Mouse (Mus musculus): ENCODE results near the gene Vamp5. TPM values are rescaled to one million over a fixed set of nuclear protein-coding genes. Genes with fewer than 3 reads are reported as not detected.

Gene Vamp5
- total and polyA plus RNA-seq, 3 experiments: 0.50 to 2.5 (median 0.90) TPM

GRCm38 (mm10) chr6:72323786-72324508 is 56.3 kb downstream of the Vamp5 start (continued):
- TF ChIP-seq MXI1 (IDR thresholded peaks at IDR 0.05; ENCODE audit: low read depth, low read length): no peak

GRCm38 (mm10) chr6:72322936-72323335 is 57.3 kb downstream of the Vamp5 start:
- no peak overlapping the region for H3K9ac ChIP-seq (ENCODE audit: insufficient read depth, low read depth)
- H3K27me3 ChIP-seq (replicated peaks): no peaks in the 10 kb centered on the region
- no peaks in the 10 kb centered on the region for H3K4me1 ChIP-seq (ENCODE audit: control insufficient read depth in 1 of 2, insufficient read depth in 2 of 2)
- no peak overlapping the region for H3K4me3 ChIP-seq (replicated peaks in 1 of 3; ENCODE audit: low read depth in 2 of 3, low read length in 2 of 3, poor library complexity in 1 of 3)
- TF ChIP-seq ELF1 (IDR thresholded peaks at IDR 0.05; ENCODE audit: low read depth, low read length): no peak
- TF ChIP-seq MAX (IDR thresholded peaks at IDR 0.05; ENCODE audit: low read length): no peak
- TF ChIP-seq CHD2 (IDR thresholded peaks at IDR 0.05; ENCODE audit: low read length): no peak
- no peak for TF ChIP-seq JUN (IDR thresholded peaks at IDR 0.05; ENCODE audit: insufficient read depth, low read depth, low read length)
- TF ChIP-seq ZC3H11A (IDR thresholded peaks at IDR 0.05; ENCODE audit: low read depth, low read length): no peak
- TF ChIP-seq TCF12 (IDR thresholded peaks at IDR 0.05; ENCODE audit: low read depth, low read length): no peak
- no peak for TF ChIP-seq TBP (conservative IDR thresholded peaks at IDR 0.05; ENCODE audit: low read depth, low read length)
- TF ChIP-seq IRF4 (IDR thresholded peaks at IDR 0.05; ENCODE audit: low read depth, low read length): no peak
- TF ChIP-seq MAZ (IDR thresholded peaks at IDR 0.05; ENCODE audit: low read depth, low read length): no peak
- no peak for TF ChIP-seq ZMIZ1 (IDR thresholded peaks at IDR 0.05; ENCODE audit: low read depth, low read length)
- no peak for TF ChIP-seq ZKSCAN1 (IDR thresholded peaks at IDR 0.05; ENCODE audit: borderline replicate concordance, low read depth, low read length)
- TF ChIP-seq NELFE (IDR thresholded peaks at IDR 0.05; ENCODE audit: low read depth, low read length): no peak
- no peak for TF ChIP-seq EP300 (IDR thresholded peaks at IDR 0.05; ENCODE audit: low read length)
- TF ChIP-seq RCOR1 (conservative IDR thresholded peaks at IDR 0.05; ENCODE audit: low read depth, low read length): no peak
- TF ChIP-seq POLR2A (IDR thresholded peaks at IDR 0.05; ENCODE audit: low read depth, low read length): no peak
- H3K9me3 ChIP-seq (replicated peaks; ENCODE audit: low read length): no peaks in the 10 kb centered on the region
- in situ Hi-C loops (cut with MboI; ENCODE audit: low pct_ligation_motif_present, low pct_unique_long_range_greater_than_20kb, low sequenced_read_pairs): no loop called here
- dilution Hi-C loops (cut with MboI; ENCODE audit: extremely low pct_ligation_motif_present, extremely low pct_unique_long_range_greater_than_20kb, low sequenced_read_pairs): no loop called here
- H3K27ac ChIP-seq (ENCODE audit: insufficient read depth, low read depth): no peak overlapping the region
- no peak for DNase-seq (ENCODE audit: extremely low read depth)
- H3K79me2 ChIP-seq (replicated peaks; ENCODE audit: control insufficient read depth, extremely low read depth, insufficient read depth, poor library complexity, severe bottlenecking): no peaks in the 10 kb centered on the region
- no peak overlapping the region for H3K4me2 ChIP-seq (ENCODE audit: insufficient read depth, low read depth, poor library complexity, severe bottlenecking)
- peaks cover 77 to 91% of the 10 kb centered on the region in 2 experiments for H3K36me3 ChIP-seq (replicated peaks in 1 of 2; ENCODE audit: control insufficient read depth in 1 of 2, insufficient read depth in 1 of 2, low read length in 1 of 2)

DNA sequence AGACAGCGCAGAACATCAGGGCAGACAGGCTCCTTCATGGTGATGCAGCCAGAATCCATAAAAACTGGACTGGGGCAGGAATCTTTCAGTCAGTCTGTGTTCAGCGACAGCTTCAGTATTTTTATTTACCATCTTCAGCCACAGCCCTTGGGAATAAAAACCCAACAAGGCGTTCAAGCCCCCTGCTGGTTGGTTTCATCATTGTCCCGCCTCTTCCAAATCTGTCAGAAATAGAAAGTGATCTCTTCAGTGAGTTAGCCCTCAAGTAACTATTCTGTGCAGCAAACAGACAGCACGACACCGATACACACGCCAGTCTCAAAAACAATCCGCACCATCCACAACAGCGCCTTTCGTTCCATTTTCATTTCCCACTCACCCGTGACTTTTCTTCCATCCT is 61.2 kb downstream of the Vamp5 start:
- H3K27me3 ChIP-seq (replicated peaks): no peaks in the 10 kb centered on the region
- H3K9ac ChIP-seq (ENCODE audit: insufficient read depth, low read depth): no peak overlapping the region
- DNase-seq (ENCODE audit: extremely low read depth): peak; percentile 46
- no peak overlapping the region for H3K27ac ChIP-seq (ENCODE audit: insufficient read depth, low read depth)
- peaks cover 70 to 91% of the 10 kb centered on the region in 2 experiments for H3K36me3 ChIP-seq (replicated peaks in 1 of 2; ENCODE audit: control insufficient read depth in 1 of 2, insufficient read depth in 1 of 2, low read length in 1 of 2)
- dilution Hi-C loops (cut with MboI; ENCODE audit: extremely low pct_ligation_motif_present, extremely low pct_unique_long_range_greater_than_20kb, low sequenced_read_pairs): no loop called here
- H3K4me2 ChIP-seq (ENCODE audit: insufficient read depth, low read depth, poor library complexity, severe bottlenecking): no peak overlapping the region
- TF ChIP-seq NRF1 (IDR thresholded peaks at IDR 0.05; ENCODE audit: low read depth, low read length): no peak
- no peak for TF ChIP-seq USF2 (conservative IDR thresholded peaks at IDR 0.05; ENCODE audit: low read depth, low read length)
- no peak for TF ChIP-seq CHD2 (IDR thresholded peaks at IDR 0.05; ENCODE audit: low read length)
- no peak for TF ChIP-seq KAT2A (IDR thresholded peaks at IDR 0.05; ENCODE audit: insufficient replicate concordance, low read length)
- TF ChIP-seq CTCF (conservative IDR thresholded peaks at IDR 0.05 in 1 of 2, IDR thresholded peaks at IDR 0.05 in 1 of 2; ENCODE audit: low read depth in 2 of 2, low read length in 2 of 2): peak; percentile 33 to 56
- peak; percentile 21; the same call in 1 of the 2 replicates for TF ChIP-seq SMC3 (IDR thresholded peaks at IDR 0.05; ENCODE audit: low read depth, low read length)
- no peak for TF ChIP-seq SIN3A (IDR thresholded peaks at IDR 0.05; ENCODE audit: low read length)
- TF ChIP-seq ELF1 (IDR thresholded peaks at IDR 0.05; ENCODE audit: low read depth, low read length): no peak
- no peak for TF ChIP-seq IRF4 (IDR thresholded peaks at IDR 0.05; ENCODE audit: low read depth, low read length)
- H3K4me1 ChIP-seq (ENCODE audit: control insufficient read depth in 1 of 2, insufficient read depth in 2 of 2): no peaks in the 10 kb centered on the region
- no peak overlapping the region for H3K4me3 ChIP-seq (replicated peaks in 1 of 3; ENCODE audit: low read depth in 2 of 3, low read length in 2 of 3, poor library complexity in 1 of 3)
- H3K9me3 ChIP-seq (replicated peaks; ENCODE audit: low read length): no peaks in the 10 kb centered on the region
- in situ Hi-C loops (cut with MboI; ENCODE audit: low pct_ligation_motif_present, low pct_unique_long_range_greater_than_20kb, low sequenced_read_pairs): no loop called here
- H3K79me2 ChIP-seq (replicated peaks; ENCODE audit: control insufficient read depth, extremely low read depth, insufficient read depth, poor library complexity, severe bottlenecking): no peaks in the 10 kb centered on the region
